Mouse (Mus musculus) embryonic facial prominence, embryonic 10.5 days (tissue): ENCODE measurements around the gene Gif. TPM values are rescaled to one million over a fixed set of nuclear protein-coding genes. Genes with fewer than 3 reads are reported as not detected.

Experiments used
- DNase-seq: peaks from one replicate; pipeline ENCODE4 v3.0.0-alpha.2; 2017; ENCODE audit warnings: low spot score
- H3K27ac ChIP-seq: fragments of 300-500 bp; sonication (generic); replicated peaks from 2 replicates; pipeline ENCODE4 v1.5.1; 2016; ENCODE audit warnings: mild to moderate bottlenecking
- H3K27me3 ChIP-seq: fragments of 300-500 bp; sonication (generic); replicated peaks from 2 replicates; pipeline ENCODE4 v1.6.1; 2016; ENCODE audit warnings: low read depth, mild to moderate bottlenecking; ENCODE audit not compliant: poor library complexity, severe bottlenecking
- H3K36me3 ChIP-seq: fragments of 300-500 bp; sonication (generic); replicated peaks from 2 replicates; pipeline ENCODE4 v1.6.1; 2016; ENCODE audit warnings: mild to moderate bottlenecking, moderate library complexity
- H3K4me1 ChIP-seq: fragments of 300-500 bp; sonication (generic); 2 replicates; pipeline ENCODE4 v1.6.1; 2016
- H3K4me3 ChIP-seq: fragments of 300-500 bp; sonication (generic); 2 replicates; pipeline ENCODE4 v1.5.1; 2016; ENCODE audit warnings: mild to moderate bottlenecking, moderate library complexity
- H3K9me3 ChIP-seq: fragments of 300-500 bp; sonication (generic); 2 replicates; pipeline ENCODE4 v1.6.1; 2016; ENCODE audit warnings: mild to moderate bottlenecking
- WGBS: fragments of 180-500 bp; shearing (Covaris S2); methylation state at CpG from one replicate; pipeline ENCODE4 v1.1.7; 2016; 5-methylcytosine and 5-hydroxymethylcytosine counted together
- polyA plus RNA-seq: library from polyadenylated mRNA; unstranded; fragments of >200 nt; fragmentation: Nextera tagmentation; extraction: Ambion mirVana; gene quantifications from 2 replicates; pipeline ENCODE4 v1.2.1, GENCODE M21; 2016

Gene Gif
- polyA plus RNA-seq, 1 experiment from 2014 or later: not detected

DNA sequence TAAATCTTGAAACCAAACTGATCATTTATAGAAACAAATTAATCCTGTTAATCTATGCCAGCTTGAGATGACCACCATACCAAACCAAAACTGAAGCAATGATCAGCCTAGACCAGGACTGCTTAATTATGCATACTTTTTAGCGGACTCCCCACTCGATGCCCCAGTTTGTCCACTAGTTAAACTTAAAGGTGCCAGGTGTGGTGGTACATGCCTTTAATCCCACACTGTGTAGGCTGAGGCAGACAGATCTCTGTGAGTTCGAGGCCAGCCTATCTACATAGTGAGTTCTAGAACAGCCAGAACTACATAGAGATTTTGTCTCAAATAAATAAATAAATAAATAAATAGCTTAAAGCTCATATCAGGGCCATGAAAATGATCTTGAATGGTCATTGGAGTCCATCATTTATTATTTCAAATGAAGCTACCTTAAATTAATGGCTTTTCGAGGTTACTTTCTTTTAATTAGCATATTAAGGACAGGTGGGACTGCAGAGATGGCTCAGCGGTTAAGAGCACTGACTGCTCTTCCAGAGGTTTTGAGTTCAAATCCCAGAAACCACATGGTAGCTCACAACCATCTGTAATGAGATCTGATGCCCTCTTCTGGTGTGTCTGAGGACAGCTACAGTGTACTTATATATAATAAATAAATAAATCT, 22.0 kb downstream of the Gif start:
- 86% methylated on average over 5 of the region's 5 CpGs for WGBS
- no peak for DNase-seq
- Histone ChIP-seq H3K27ac (no peak overlapping the region), H3K4me3 (no peak overlapping the region), H3K4me1 (peaks cover 9% of the 10 kb centered on the region), H3K9me3 (no peaks in the 10 kb centered on the region), H3K36me3 (peaks cover 21% of the 10 kb centered on the region), H3K27me3 (no peaks in the 10 kb centered on the region)

DNA sequence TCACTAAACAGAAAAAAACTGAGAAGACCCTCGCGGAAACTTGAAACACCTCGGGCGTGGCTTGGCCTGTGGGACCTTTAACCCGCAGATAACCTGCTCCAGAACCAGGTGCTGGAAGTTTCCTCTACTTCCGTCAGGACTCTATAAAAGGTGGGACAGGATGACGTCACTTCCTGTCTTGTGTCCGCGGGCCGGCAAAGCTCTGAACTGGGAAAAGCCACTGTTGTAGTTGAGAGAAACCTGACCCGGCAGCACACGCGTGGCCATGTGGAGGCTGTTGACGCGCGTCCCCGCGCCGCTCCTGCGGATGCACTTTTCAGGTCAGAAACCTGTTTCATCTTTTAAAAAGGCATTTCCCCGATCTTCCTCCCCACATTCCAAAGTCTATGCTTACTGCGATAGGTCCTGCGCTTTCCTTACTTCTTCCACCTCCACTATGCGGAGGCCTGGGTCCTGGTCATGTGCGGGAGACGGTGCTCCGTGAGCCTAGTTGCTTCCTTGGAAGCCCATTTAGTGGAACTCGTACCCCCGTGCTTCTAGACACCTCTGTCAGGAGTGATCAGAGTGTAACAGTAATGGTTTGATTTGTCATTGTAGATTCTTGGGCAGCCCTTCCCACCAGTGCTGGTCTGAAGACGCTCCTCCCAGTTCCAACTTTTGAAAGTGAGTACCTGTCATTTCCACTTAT, 23.0 kb downstream of the Gif start, which contains the start of gene Mrpl16:
TSS of gene Mrpl16 (plus strand) at position 187 of the 688 bp plus-strand sequence.
- H3K4me1 ChIP-seq: peaks cover 9% of the 10 kb centered on the region
- H3K27me3 ChIP-seq: no peaks in the 10 kb centered on the region
- peaks cover 31% of the 10 kb centered on the region for H3K36me3 ChIP-seq
- DNase-seq: peak; percentile 87
- H3K27ac ChIP-seq: peak within 1 kb of the TSS; percentile 81
- H3K9me3 ChIP-seq: no peaks in the 10 kb centered on the region
- under 1% methylated on average over 30 of the region's 30 CpGs for WGBS
- peak within 1 kb of the TSS; percentile 75 for H3K4me3 ChIP-seq

DNA sequence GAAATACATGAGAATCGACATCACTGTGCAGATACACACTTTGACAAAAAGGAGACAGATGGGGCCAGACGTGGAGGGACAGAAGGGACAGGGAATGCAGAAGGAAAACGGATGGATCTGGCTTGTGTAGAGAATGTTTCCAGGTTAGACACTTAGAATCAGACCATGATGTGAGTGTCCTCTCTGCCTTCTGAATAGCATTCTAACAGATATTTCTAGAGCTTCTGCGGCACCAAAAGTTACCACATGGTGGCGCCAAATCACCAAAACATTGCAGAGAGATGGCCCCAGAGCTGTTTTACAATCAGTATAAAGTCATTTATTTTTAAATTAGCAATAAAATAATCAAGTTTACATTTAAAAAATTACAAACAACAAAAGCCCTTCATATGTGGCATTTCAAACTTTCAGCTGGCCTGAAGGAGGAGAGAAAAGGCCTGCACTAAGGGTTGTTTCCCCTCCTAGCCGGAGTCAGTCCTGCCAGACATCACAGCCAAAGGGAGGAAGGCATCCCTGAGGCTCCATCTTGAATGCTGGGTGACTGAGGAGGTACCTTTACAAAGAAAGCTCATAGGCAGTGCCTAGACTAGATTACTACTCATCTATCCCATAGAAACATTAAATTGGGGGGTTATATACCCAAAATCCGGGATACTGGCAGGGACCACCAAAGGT, 30.0 kb downstream of the Gif start:
- 61% methylated on average over 7 of the region's 7 CpGs for WGBS
- no peak overlapping the region for H3K4me3 ChIP-seq
- H3K9me3 ChIP-seq: no peaks in the 10 kb centered on the region
- no peaks in the 10 kb centered on the region for H3K27me3 ChIP-seq
- DNase-seq: peak; percentile 56
- H3K4me1 ChIP-seq: no peaks in the 10 kb centered on the region
- peaks cover 45% of the 10 kb centered on the region for H3K36me3 ChIP-seq
- H3K27ac ChIP-seq: no peak overlapping the region

DNA sequence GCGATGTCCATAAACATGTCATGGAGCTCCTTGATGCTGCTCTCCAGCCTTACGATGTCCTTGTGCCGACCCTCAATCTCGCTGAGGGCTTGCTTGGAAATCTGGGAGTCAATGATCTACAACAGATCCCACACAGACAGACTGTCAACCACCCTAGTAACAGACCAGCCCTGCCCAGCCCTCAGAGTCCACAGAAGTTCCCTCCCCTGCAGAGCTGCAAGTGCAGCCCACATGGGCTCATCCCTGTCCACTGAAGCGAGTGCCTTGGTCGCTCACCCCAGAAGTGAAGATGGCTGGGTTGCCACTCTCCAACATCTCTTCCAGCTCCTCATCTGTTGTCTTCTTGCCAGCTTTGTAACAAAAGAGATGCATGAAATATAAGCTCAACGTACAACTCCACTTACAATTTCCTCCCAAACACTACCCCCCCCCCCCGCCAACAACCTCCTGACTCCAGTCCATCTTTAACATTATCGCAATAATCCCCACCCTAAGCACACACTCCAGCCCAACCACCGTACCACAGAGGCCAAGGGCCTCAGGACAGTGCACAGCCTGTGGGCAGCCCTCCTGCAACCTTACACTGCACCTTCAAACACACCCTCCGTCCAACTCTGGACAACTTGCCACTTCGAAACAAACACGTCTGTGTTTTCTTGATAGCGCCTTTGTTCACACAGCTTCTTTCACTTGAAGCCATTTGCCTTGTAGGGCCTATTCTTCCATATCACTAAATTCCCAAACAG, 38.2 kb downstream of the Gif start:
- Histone ChIP-seq H3K27me3 (no peaks in the 10 kb centered on the region), H3K27ac (no peak overlapping the region), H3K9me3 (no peaks in the 10 kb centered on the region), H3K36me3 (no peaks in the 10 kb centered on the region), H3K4me1 (no peaks in the 10 kb centered on the region), H3K4me3 (no peak overlapping the region)
- 91% methylated on average over 14 of the region's 14 CpGs for WGBS
- DNase-seq: no peak

DNA sequence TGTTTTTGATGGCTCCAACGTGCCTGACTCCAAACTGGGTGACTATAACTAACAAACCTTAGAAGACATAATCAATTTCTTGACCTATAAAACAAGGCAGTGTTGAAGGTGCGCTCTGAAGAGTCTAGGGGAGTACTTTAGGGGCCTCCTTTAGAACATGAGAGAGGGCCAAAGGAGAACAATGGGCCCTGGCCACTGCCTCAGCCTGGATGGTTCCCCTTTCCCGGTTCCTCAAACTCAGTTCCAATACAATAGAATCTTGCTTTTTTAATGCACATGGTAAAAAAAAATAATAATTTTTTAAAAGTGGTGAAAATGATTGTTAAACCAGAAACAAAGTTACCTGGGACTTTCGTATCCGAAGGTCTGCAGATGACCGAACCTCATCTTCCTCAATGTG, 40.5 kb downstream of the Gif start:
- no peaks in the 10 kb centered on the region for H3K9me3 ChIP-seq
- no peaks in the 10 kb centered on the region for H3K36me3 ChIP-seq
- H3K27ac ChIP-seq: no peak overlapping the region
- H3K4me1 ChIP-seq: no peaks in the 10 kb centered on the region
- WGBS: 92% methylated on average over 6 of the region's 6 CpGs
- H3K27me3 ChIP-seq: no peaks in the 10 kb centered on the region
- H3K4me3 ChIP-seq: no peak overlapping the region
- DNase-seq: no peak

DNA sequence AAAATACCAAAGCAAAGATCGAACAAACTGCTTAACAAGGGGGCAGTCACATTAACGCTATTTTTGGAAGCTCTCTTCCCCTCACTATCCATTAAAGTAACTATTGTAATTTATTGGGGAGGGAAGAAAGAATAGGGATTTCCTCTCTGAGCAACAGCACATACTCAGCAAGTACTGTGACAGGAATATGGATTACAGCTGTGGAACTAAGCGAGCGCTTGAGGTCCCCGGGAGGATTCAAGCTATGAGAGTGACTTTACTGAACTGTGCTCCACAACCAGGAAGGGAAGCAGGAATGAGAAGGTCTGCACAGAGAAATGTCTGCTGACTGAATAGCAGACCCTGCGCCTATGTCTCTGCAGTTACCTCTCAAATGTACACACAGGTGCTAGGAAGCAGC, 41.5 kb downstream of the Gif start:
- Histone ChIP-seq H3K27ac (no peak overlapping the region), H3K4me3 (no peak overlapping the region), H3K27me3 (no peaks in the 10 kb centered on the region), H3K36me3 (no peaks in the 10 kb centered on the region), H3K4me1 (no peaks in the 10 kb centered on the region), H3K9me3 (no peaks in the 10 kb centered on the region)
- 91% methylated on average over 6 of the region's 6 CpGs for WGBS
- DNase-seq: no peak

DNA sequence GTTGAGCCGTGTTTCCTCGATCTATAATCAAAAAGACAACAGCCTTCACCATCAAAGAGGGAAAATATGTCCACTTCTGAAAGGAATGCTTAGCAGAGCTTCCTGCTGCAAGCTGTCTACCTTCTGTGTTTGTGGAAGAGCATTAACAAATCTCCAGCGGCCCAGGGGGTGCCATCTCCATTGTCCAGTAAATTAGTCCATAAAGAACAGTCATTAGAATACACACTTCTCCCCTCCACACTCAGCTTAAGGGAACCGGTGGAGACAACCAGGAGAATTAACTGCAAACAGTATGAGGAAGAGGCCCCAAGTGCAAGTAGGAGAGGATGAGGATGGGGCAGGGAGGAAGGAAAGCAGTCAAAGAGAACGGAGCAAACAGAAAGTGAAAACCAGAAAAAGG, 44.5 kb downstream of the Gif start:
- H3K4me1 ChIP-seq: no peaks in the 10 kb centered on the region
- DNase-seq: no peak
- H3K27ac ChIP-seq: no peak overlapping the region
- H3K4me3 ChIP-seq: no peak overlapping the region
- H3K36me3 ChIP-seq: no peaks in the 10 kb centered on the region
- H3K27me3 ChIP-seq: no peaks in the 10 kb centered on the region
- whole genome bisulfite sequencing: 77% methylated on average over 5 of the region's 5 CpGs
- no peaks in the 10 kb centered on the region for H3K9me3 ChIP-seq

DNA sequence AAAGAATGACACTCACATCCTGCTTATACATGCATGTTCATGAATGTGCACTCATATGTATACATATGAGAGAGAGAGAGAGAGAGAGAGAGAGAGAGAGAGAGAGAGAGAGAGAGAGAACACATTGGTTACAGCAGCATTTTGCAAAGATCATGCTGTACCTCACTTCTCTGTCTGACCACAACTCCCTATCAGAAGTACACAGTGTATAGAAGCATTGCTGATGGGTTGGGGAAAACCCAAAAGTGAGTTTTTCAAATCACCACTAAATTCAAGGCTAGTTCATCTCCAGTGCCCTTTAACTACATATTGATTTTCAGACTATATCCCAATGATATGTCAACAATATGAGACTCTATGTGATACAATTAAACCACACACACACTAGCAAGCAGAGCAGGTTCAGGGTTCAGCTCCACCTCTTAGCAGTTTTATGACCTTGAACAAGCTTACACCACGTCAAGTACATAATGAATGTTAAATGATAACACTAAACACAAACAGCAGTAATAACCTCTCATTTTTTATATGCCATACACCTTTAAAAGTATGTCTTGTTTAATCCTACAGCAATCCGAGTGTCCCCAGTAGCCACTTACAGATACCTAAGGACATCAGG, 46.5 kb downstream of the Gif start:
- Histone ChIP-seq H3K36me3 (no peaks in the 10 kb centered on the region), H3K4me1 (no peaks in the 10 kb centered on the region), H3K9me3 (no peaks in the 10 kb centered on the region), H3K27me3 (no peaks in the 10 kb centered on the region), H3K4me3 (no peak overlapping the region), H3K27ac (no peak overlapping the region)
- WGBS: 89% methylated on average over 2 of the region's 2 CpGs
- DNase-seq: no peak

DNA sequence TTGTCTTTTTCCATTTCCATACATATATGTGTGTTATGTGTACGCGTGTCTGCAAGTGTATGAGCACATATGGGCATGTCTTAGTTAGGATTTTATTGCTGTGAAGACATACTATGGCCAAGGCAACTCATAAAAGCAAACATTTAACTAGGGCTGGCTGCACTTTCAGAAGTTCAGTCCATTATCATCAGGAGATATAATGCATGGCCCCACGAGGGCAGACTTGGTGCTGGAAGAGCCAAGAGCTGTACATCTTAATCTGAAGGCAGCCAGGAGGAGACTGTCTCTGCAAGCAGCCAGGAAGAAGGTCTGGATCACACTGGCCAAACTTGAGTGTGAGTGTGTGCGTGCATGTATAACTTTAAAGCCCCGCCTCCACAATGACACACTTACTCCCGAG, 47.1 kb downstream of the Gif start:
- Histone ChIP-seq H3K4me1 (no peaks in the 10 kb centered on the region), H3K36me3 (no peaks in the 10 kb centered on the region), H3K9me3 (no peaks in the 10 kb centered on the region), H3K27ac (no peak overlapping the region), H3K27me3 (no peaks in the 10 kb centered on the region), H3K4me3 (no peak overlapping the region)
- DNase-seq: no peak
- 90% methylated on average over 6 of the region's 6 CpGs for WGBS

DNA sequence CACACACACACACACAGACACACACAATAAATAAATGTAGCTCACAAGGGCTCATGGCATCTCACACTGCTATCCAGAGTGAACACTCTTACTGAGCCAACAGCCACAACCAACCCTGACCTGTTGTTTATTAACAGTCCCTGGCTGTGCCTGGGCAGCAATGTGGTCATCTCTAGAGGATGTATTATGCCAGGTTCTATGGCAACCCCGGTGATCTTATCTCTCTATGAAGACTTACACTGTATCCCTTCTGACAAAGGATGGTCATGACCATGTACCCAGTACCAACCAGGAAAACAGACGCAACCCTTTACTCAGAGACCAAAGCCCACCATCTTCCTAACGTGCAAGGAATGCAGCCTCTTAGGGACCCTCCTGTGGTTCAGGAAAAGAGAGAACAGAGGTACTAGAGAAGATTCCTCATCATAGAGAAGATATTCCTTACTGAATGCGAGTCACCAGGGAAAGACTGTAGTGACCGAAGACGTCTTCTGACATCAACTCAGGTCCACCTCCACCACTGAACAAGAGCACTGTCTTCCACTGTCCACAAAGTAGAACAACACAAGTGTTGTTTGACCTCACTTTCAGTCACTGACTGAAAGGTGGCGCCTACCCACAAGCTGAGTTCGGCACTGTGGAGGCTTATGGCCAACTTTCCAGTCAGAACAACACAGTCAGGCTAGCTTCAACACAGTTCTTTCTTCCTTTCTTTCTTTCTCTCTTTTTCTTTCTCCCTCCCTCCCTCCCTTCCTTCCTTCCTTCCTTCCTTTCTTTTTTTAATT, 53.4 kb downstream of the Gif start:
- no peak overlapping the region for H3K27ac ChIP-seq
- 0 out of 2 replicates have a peak, but pooled peaks cover 4% of the 10 kb centered on the region for H3K9me3 ChIP-seq
- H3K4me1 ChIP-seq: no peaks in the 10 kb centered on the region
- no peaks in the 10 kb centered on the region for H3K27me3 ChIP-seq
- no peak overlapping the region for H3K4me3 ChIP-seq
- DNase-seq: no peak
- WGBS: 78% methylated on average over 8 of the region's 8 CpGs
- H3K36me3 ChIP-seq: no peaks in the 10 kb centered on the region

DNA sequence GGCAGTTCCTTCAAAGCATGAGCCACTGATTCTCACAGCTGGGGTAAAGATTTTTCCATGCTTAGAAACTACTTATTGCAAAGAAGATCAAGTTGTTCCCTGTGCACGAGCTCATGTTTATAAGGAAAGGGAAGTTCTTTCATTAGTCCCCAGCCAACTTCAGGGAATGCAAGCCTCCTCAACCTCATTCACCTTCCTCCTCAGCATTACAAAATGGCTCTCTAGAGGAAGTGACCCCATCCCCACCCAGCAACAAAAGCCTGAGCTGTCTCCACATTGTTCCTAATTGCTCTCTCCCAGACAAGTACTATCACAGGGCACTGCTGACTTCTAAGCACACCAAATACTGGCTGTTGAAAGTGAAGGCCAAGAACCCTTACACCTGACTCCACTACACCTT, 57.1 kb downstream of the Gif start:
- DNase-seq: no peak
- 71% methylated on average over 1 of the region's 1 CpGs for WGBS
- Histone ChIP-seq H3K9me3 (0 out of 2 replicates have a peak, but pooled peaks cover 4% of the 10 kb centered on the region), H3K27me3 (no peaks in the 10 kb centered on the region), H3K27ac (no peak overlapping the region), H3K36me3 (no peaks in the 10 kb centered on the region), H3K4me3 (no peak overlapping the region), H3K4me1 (no peaks in the 10 kb centered on the region)
